Mouse (Mus musculus) ES-E14 (cell line): ENCODE data around the gene Trim8.

Source experiments
- CHD2 ChIP-seq: IDR thresholded peaks from 2 replicates; pipeline ENCODE4 v1.6.1; 2014; ENCODE audit warnings: mild to moderate bottlenecking, low read depth, low read length, inconsistent platforms
- MAFK ChIP-seq: IDR thresholded peaks from 2 replicates; pipeline ENCODE4 v1.6.1; 2014; ENCODE audit warnings: mild to moderate bottlenecking, low read depth, low read length, inconsistent platforms; ENCODE audit not compliant: insufficient read depth
- ZC3H11A ChIP-seq: IDR thresholded peaks from 2 replicates; pipeline ENCODE4 v1.6.1; 2012; ENCODE audit warnings: low read depth, mild to moderate bottlenecking, inconsistent platforms, low read length, borderline replicate concordance
- ZNF384 ChIP-seq: IDR thresholded peaks from 2 replicates; pipeline ENCODE4 v1.6.1; 2012; ENCODE audit warnings: low read depth, low read length, inconsistent platforms

DNA sequence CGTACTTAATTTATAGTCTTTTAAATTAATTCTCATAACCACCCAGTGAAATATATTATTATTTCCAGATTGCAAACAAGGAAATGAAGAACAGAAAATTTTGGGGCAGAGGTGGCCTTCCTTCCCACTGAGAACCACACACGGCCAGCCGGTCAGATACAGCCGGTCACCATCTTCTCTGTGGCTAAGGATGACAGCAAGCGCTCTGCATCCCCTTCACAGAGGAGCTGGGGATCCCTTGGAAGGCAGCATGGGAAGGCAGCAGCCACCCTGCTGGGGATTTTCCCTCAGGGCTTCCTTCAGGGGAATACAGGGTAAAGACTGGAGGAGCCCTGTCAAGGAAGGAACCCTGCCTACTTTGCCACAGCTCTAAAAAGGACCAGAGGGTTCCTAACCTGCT is 32.0 kb downstream of the Trim8 start:
- TF ChIP-seq ZC3H11A (no peak), ZNF384 (no peak), MAFK (no peak), CHD2 (no peak)
